Mouse (Mus musculus) heart, embryonic 12.5 days (tissue): Measurements from ENCODE around the gene Cyp21a1. TPM values are rescaled to one million over a fixed set of nuclear protein-coding genes. Genes with fewer than 3 reads are reported as not detected.
"Not testable (repeated sequence)": the region's sequence is repeated elsewhere in the genome, so short reads cannot be mapped to it uniquely, and the experiment has no call there.

ENCODE experiments used
- ATAC-seq: fragments of 200-750 bp; cut with Nextera tagmentation; 2 replicates; pipeline ENCODE4 v1.8.0; 2017; ENCODE audit warnings: moderate TSS enrichment, moderate library complexity; ENCODE audit not compliant: insufficient number of reproducible peaks, low FRiP score
- H3K27ac ChIP-seq: fragments of 300-500 bp; sonication (generic); 2 replicates; pipeline ENCODE4 v1.5.1; 2016; ENCODE audit warnings: mild to moderate bottlenecking, moderate library complexity; ENCODE audit not compliant: poor library complexity, severe bottlenecking
- H3K27me3 ChIP-seq: fragments of 300-500 bp; sonication (generic); replicated peaks from 2 replicates; pipeline ENCODE4 v1.6.1; 2016; ENCODE audit warnings: mild to moderate bottlenecking, moderate library complexity
- H3K36me3 ChIP-seq: fragments of 300-500 bp; sonication (generic); 2 replicates; pipeline ENCODE4 v1.6.1; 2016; ENCODE audit warnings: mild to moderate bottlenecking, moderate library complexity
- H3K4me1 ChIP-seq: fragments of 300-500 bp; sonication (generic); replicated peaks from 2 replicates; pipeline ENCODE4 v1.6.1; 2016; ENCODE audit warnings: mild to moderate bottlenecking
- H3K4me2 ChIP-seq: fragments of 300-500 bp; sonication (generic); 2 replicates; pipeline ENCODE4 v1.6.1; 2016; ENCODE audit warnings: mild to moderate bottlenecking, moderate library complexity
- H3K4me3 ChIP-seq: fragments of 300-500 bp; sonication (generic); 2 replicates; pipeline ENCODE4 v1.5.1; 2016; ENCODE audit warnings: mild to moderate bottlenecking
- H3K9ac ChIP-seq: fragments of 300-500 bp; sonication (generic); 2 replicates; pipeline ENCODE4 v1.6.1; 2016; ENCODE audit warnings: mild to moderate bottlenecking, moderate library complexity
- H3K9me3 ChIP-seq: fragments of 300-500 bp; sonication (generic); replicated peaks from 2 replicates; pipeline ENCODE4 v1.6.1; 2016; ENCODE audit warnings: mild to moderate bottlenecking, moderate library complexity
- WGBS: fragments of 180-500 bp; shearing (Covaris S2); methylation state at CpG from one replicate; pipeline ENCODE4 v1.1.7; 2016; 5-methylcytosine and 5-hydroxymethylcytosine counted together
- polyA plus RNA-seq: library from polyadenylated mRNA; unstranded; fragments of >200 nt; fragmentation: Nextera tagmentation; extraction: Ambion mirVana; gene quantifications from 2 replicates; pipeline ENCODE4 v1.2.1, GENCODE M21; 2016

Gene Cyp21a1
- polyA plus RNA-seq, 1 experiment from 2014 or later = 0.15 TPM

DNA sequence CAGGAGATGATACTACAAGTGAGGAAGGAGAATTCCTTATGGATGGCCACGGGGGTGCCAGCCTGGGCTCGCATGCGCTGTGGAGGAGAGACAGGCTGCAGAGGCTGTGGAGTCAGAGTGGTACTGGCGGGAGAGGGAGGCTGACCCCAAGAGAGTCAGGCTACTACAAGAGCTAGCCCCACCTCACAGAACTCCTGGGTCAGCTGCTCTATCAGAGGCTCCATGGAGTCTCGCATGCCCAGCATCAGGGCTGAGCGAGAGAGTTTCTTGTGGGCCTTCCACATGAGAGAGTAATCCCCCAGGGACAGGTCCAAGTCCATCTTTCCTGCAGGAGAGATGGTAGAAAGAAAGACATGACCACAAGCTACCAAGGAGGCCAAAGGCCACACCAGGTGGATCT, 994 bp downstream of the Cyp21a1 start:
- H3K4me2 ChIP-seq, H3K27ac ChIP-seq, H3K27me3 ChIP-seq, H3K9me3 ChIP-seq, H3K9ac ChIP-seq, ATAC-seq, H3K36me3 ChIP-seq, H3K4me3 ChIP-seq, H3K4me1 ChIP-seq: not testable (repeated sequence)
- 88% methylated on average over 6 of the region's 6 CpGs for WGBS

DNA sequence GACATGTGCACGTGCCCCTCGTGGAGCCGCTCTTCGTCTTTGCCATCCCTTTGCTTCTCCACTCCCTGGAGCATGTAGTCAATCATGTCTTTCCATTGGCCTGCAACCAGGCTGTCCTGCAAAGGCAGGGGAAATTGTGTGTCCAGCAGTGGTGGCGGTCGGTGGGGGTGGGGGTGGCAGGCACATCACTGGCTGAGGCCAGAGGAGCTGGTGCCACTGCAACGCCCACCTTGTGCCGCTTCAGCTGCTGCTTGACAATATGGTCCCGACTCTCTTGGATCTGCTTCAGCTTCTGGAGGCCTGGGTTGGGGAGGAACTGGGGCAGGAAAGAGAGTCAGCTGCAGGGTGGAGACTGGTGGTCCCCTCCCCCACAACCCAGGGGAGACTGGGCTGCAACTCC, 1.6 kb downstream of the Cyp21a1 start:
- H3K9me3 ChIP-seq, H3K4me2 ChIP-seq, H3K9ac ChIP-seq, H3K36me3 ChIP-seq, H3K4me1 ChIP-seq, ATAC-seq, H3K27ac ChIP-seq, H3K27me3 ChIP-seq, H3K4me3 ChIP-seq: not testable (repeated sequence)
- WGBS = 81% methylated on average over 9 of the region's 9 CpGs

DNA sequence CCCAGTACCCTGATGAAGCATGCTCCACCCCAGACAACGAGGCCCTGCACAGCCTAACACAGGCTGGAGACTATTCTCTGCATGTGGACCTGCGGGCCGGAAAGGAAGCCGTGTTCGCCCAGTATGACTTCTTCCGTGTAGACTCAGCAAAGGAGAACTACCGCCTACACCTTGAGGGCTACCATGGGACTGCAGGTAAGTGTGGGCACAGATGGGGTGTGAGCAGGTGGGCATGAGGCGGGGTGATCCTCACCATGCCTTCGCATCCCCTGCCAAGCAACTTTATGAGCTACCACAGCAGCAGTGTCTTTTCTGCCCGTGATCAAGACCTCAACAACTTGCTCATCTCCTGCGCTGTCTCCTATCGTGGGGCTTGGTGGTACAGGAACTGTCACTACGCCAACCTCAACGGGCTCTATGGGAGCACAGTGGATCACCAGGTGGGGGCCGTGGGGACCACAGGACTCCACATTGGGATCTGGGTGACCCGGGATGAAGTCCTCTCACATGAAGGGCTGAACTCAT, 3.5 kb downstream of the Cyp21a1 start:
- H3K4me3 ChIP-seq, H3K4me2 ChIP-seq, H3K27ac ChIP-seq, H3K9ac ChIP-seq, H3K36me3 ChIP-seq, H3K4me1 ChIP-seq, H3K27me3 ChIP-seq, H3K9me3 ChIP-seq, ATAC-seq: not testable (repeated sequence)
- 85% methylated on average over 16 of the region's 16 CpGs for WGBS

DNA sequence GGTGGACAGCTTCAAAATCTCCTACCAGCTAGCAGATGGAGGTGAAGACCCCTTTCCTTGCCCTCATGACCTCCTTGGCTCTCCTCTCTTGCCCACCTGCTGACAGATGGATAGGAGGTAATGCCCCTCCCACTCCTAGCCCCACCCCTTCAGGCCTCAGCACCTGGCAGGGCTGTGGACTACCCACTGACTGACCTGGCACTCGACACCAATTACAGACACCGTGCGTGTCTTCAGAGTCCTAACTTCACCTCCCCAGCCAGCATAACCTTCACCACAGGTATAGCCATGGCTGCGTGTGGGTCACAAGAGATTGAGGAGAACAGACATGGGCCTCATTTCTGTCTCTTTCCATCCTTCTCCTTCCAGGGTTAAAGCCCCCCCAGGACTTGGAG, 4.8 kb downstream of the Cyp21a1 start:
- Histone ChIP-seq H3K9me3 (no peaks in the 10 kb centered on the region), H3K9ac (no peak overlapping the region), H3K4me1 (no peaks in the 10 kb centered on the region), H3K27me3 (no peaks in the 10 kb centered on the region), H3K36me3 (no peaks in the 10 kb centered on the region), H3K27ac (no peak overlapping the region), H3K4me3 (no peak overlapping the region), H3K4me2 (no peak overlapping the region)
- ATAC-seq = no peak
- 87% methylated on average over 4 of the region's 4 CpGs for WGBS

DNA sequence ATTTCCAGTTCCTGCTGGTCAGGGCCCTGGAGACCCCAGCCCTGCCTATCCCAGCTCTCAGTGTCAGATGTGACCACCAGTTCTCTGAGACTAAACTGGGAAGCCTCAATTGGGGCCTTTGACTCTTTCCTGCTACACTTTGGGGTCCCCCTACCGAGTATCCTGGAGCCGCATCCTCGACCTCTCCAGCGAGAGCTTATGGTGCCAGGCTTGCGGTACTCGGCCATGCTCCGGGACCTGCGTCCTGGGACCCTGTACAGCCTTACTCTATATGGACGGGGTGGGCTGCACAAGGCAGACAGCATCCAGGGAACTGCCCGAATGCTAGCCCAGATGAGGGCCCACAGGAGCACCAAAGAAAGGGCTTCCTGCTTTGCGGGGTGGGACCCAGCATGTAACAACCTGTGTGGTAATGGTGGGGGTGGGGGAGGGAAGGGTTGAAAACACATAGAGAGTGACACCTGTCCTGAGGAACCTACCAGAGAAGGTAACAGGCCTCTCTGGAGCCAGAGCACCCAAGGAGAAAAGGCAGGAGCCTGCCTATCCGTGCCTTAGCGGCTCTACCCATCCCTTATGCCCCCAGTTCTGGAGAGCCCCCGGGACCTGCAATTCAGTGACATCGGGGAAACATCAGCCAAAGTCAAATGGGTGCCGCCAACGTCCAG, 5.4 kb downstream of the Cyp21a1 start:
- Histone ChIP-seq H3K9ac (no peak overlapping the region), H3K4me1 (no peaks in the 10 kb centered on the region), H3K4me2 (no peak overlapping the region), H3K9me3 (no peaks in the 10 kb centered on the region), H3K27ac (no peak overlapping the region), H3K36me3 (no peaks in the 10 kb centered on the region), H3K4me3 (no peak overlapping the region), H3K27me3 (no peaks in the 10 kb centered on the region)
- ATAC-seq = no peak
- 80% methylated on average over 17 of the region's 17 CpGs for WGBS

DNA sequence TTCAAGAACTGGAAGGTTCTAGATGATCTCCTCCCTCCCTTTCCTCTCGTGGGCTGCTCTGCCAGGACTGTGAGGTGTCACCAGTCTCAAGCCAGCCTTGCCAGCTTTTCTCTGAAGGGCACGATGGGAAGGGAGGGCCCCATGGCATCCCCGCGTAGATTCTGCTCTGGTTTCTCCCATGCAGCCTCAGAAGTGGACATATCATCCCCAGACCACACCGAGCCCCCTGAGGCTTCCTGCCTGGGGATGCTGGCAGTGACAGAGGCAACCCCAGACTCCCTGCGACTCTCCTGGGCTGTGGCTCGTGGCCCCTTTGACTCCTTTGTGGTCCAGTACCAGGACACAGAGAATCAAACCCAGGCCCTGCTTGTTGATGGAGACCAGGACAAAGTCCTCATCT, 6.3 kb downstream of the Cyp21a1 start:
- 74% methylated on average over 7 of the region's 7 CpGs for WGBS
- H3K9ac ChIP-seq, H3K36me3 ChIP-seq, H3K4me3 ChIP-seq, H3K27ac ChIP-seq, H3K4me2 ChIP-seq, H3K4me1 ChIP-seq, ATAC-seq, H3K9me3 ChIP-seq, H3K27me3 ChIP-seq: not testable (repeated sequence)

DNA sequence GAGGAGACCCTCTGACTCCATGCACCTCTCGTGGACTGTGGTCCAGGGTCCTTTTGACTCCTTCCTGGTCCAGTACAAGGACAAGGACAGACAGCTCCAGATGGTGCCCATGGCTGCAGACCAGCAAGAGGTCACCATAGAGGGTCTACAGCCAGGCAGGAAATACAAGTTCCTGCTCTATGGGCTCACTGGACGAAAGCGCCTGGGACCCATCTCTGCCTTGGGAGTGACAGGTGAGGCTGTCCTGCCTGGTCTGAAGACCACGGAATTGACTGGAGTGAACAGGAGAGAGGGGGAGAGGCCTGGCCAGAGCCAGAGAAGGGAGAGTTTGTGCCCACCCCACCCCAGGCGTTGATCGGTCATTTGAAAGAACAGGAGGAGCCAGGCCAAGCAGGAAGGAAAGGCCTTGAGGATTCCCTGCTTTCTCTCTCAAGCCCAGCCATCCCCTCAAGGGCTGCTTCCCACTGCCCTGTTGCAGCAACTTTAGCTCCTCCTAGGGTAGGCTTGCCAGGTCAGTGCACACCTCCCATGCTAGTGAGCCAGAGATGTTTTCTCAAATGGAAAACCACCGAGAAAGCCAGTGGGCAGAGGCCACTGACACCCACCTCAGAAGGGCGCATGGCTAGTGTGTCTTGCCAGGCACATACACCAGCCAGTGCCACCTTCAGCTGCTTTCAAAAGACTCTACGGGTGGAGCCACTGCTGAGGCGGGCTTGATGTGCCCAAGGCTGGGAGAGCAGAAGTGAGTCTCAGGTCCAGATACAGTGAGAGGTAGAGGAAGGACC, 7.0 kb downstream of the Cyp21a1 start:
- WGBS = 78% methylated on average over 10 of the region's 10 CpGs
- H3K4me3 ChIP-seq, ATAC-seq, H3K36me3 ChIP-seq, H3K9ac ChIP-seq, H3K9me3 ChIP-seq, H3K27ac ChIP-seq, H3K27me3 ChIP-seq, H3K4me1 ChIP-seq, H3K4me2 ChIP-seq: not testable (repeated sequence)

DNA sequence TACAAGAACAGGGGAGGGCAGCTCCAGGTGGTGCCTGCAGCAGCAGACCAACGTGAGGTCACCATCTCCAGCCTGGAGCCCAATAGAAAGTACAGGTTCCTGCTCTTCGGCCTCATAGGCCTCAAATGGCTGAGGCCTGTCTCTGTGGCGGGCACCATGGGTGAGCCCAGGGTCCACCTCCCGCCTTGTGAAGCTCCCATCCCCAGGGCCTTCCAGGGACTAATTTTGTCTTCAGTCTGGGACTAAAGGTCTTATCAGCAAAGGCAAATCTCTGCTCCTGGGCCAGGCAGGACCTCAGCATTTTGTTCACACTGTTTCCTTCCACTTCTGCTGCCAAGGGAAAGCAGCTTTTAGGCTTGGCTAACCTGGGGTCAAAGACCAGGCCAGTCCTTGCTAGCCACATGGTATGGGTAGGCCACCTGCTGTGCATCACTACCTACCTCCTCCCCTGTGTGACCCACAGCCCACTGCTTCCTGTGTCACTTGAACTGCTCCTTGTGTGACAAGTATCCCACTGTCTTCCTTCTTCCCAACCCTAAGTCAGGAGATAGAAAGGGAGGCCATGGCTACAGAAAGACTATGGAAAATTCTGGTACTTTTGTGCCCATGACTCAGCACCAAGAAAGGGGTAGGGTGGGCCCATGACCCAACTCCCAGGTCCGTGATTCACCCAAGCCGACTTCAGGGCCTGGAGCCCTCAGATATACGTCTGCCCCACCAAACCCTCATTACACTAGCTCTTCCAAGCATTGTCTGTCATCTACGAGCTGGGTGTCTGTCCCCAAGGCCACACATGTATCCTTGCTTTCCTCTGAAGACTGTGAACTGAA, 7.8 kb downstream of the Cyp21a1 start:
- no peak overlapping the region for H3K4me3 ChIP-seq
- 71% methylated on average over 8 of the region's 8 CpGs for WGBS
- H3K9me3 ChIP-seq = peaks cover 8% of the 10 kb centered on the region
- no peaks in the 10 kb centered on the region for H3K4me1 ChIP-seq
- H3K36me3 ChIP-seq = no peaks in the 10 kb centered on the region
- no peak overlapping the region for H3K4me2 ChIP-seq
- H3K9ac ChIP-seq = no peak overlapping the region
- H3K27me3 ChIP-seq = no peaks in the 10 kb centered on the region
- no peak for ATAC-seq
- no peak overlapping the region for H3K27ac ChIP-seq

DNA sequence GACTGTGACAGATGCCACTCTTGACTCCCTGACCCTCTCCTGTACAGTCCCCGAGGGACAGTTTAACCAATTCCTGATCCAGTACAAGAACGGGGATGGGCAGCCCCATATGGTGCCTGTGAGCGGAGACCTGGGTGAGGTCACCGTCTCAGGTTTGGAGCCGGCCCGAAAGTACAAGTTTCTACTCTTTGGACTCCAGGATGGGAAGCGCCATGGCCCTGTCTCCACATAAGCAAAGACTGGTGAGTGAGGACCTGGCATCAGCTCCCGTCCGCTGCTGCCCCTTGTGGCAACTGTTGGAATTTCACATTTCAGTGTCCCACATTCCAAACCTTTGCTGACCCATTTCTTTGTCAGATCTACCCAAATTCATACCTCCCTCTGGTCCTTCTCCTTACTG, 8.7 kb downstream of the Cyp21a1 start:
- Histone ChIP-seq H3K36me3 (no peaks in the 10 kb centered on the region), H3K27me3 (no peaks in the 10 kb centered on the region), H3K27ac (no peak overlapping the region), H3K4me2 (no peak overlapping the region), H3K9me3 (peaks cover 8% of the 10 kb centered on the region), H3K4me1 (no peaks in the 10 kb centered on the region), H3K4me3 (no peak overlapping the region), H3K9ac (no peak overlapping the region)
- no peak for ATAC-seq
- 55% methylated on average over 9 of the region's 9 CpGs for WGBS

DNA sequence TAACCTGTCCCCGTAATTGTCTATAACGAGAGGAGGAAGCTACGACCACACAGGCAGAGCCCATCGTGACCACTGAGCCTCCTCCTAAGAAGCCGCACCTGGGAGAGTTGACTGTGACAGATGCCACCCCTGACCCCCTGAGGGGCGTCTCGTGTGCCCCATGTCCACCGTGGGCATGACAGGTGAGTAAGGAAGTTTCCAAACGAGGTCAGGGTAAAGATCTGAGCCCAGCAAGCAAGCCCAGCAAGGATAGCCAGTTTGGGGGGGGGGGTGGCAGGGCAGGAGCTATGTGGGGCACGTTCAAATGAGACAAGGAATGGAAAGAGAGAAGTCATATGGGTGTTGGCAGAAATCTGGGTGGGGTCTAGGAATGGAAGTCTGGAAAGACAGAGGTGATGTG, 9.3 kb downstream of the Cyp21a1 start:
- Histone ChIP-seq H3K27ac (no peak overlapping the region), H3K4me1 (no peaks in the 10 kb centered on the region), H3K9me3 (peaks cover 8% of the 10 kb centered on the region), H3K9ac (no peak overlapping the region), H3K27me3 (no peaks in the 10 kb centered on the region), H3K4me2 (no peak overlapping the region), H3K36me3 (no peaks in the 10 kb centered on the region), H3K4me3 (no peak overlapping the region)
- ATAC-seq = no peak
- 81% methylated on average over 10 of the region's 10 CpGs for WGBS

DNA sequence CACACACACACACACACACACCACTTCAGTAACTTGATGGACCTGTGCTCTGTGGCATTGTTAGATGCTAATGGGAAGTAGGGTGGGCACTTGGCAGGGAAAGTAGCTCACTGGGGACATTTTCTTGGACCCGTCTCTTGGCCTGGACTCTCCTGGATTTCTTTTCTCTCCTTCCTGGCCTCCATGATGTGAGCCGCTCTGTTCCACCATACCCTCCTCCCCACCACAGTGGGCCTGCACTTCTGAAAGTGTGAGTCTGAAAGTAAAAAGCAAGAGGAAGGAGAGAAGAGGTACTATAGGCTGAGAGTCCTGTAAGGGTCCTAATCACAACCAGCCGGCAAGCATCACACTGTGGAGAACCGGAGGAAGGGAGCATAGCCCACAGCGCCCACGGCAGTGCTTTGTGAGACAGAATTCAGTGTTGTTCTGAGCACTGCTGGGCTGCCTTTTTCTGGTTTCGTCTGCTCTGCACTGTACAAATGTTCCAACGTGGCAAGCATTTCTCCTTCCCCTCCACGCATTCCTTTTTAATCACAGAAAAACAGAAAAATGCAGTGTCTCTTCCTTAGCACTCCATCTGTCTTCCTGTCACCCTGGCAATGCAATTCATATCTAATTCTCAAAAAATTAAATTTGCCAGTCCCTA, 26.6 kb downstream of the Cyp21a1 start:
- Histone ChIP-seq H3K4me3 (no peak overlapping the region), H3K9ac (no peak overlapping the region), H3K4me2 (no peak overlapping the region), H3K27me3 (no peaks in the 10 kb centered on the region), H3K27ac (no peak overlapping the region), H3K4me1 (no peaks in the 10 kb centered on the region), H3K9me3 (peaks cover 13% of the 10 kb centered on the region), H3K36me3 (no peaks in the 10 kb centered on the region)
- ATAC-seq = no peak
- WGBS = 64% methylated on average over 9 of the region's 9 CpGs
